Mouse (Mus musculus): Measurements from ENCODE around the gene Cd9.

The Cd9 gene

DNA sequence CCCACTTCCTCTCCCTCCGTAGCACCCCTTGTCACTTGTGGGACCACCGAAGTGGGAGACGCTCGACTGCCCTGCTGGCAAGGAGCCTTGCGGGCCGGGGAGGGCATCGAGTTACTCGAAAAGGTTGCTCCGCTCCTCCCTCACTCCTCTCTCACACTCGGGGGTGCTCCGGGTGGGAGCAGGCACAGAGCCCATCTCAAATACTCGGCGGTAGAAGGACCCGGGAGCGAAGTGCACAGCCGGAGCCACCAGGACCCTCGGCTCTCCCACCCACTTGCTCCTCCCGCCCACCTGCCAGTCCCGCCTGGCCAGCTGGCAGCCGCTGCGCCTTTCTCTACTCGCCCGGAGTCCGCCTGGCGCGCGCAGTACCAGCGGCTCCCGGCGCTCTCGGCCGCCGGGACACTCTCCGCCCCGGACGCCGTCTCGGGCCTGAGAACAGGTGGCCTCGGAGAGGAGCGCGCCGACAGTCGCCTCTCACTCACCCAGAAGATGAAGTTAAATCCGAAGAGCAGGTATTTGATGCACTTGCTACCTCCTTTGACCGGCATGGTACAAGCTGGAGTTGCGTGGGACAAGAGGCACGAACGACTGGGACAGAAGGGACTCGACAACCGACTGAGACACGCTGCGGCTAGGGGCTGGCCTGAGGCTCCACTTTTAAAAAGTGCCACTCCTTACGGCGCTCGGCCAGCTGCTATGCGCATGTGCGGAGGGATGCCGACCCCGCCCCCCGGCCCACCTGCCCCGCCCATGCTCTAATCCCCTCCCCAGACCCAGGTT is at the start of gene Cd9:
Gene Cd9 (minus strand): TSS at position 700 of the 780 bp plus-strand sequence.
- DNase-seq = peak; percentile 67

DNA sequence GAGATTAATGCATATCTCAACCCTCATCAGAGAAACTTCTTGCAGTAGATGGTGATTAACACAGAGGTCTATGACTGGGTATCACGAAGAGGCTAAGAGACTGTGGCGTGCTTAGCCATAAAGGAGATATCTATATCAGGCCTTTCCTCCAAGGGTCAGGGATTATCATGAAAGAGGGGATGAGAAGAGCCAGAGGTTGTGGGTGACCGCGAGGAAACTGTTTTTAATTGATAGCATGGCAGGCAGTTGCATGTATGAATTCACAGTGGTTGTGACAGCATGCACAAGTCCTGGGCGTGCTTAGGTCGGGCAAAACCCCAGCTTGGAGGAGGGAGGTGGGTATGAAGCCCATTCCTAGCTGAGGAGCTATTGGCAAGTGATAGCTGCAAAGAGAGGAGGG is 46.7 kb upstream of the Cd9 start:
- no peak for DNase-seq

DNA sequence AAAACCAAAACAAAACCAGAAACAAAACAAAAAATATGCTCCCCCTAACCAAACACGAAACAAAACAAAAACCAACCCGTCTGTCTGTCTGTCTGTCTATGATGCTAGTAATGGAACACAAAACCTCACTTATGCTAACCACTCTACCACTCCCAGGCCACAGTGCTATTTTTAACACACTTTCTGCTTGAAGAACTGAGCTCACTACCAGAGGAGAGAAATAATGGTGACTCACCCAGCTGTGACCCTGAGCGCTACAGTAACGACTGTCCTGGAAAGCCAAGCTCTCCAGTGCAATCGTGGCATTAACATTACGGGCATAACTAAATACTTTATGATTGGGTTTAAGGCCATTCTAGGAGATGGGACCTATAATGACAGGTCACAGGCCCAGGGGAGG is 46.2 kb upstream of the Cd9 start:
- no peak for DNase-seq

DNA sequence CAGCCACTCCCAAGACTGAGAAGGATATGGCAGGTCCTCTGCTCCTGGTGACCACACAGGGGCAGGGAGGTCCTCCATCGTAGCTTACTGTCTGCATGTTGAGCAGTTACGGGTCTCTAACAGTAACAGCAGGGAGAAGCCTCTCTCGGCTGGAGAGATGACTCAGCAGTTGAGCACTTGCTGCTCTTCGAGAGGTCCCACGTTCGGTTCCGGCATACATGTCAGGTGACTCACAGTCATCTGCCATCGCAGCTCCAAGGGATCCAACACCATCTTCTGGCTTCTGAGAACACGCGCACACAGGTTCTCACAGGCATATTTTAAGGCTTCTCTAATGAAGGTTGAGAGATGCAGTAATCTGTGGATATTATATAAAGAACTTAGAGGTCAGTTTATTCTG is 45.6 kb upstream of the Cd9 start:
- DNase-seq = no peak

DNA sequence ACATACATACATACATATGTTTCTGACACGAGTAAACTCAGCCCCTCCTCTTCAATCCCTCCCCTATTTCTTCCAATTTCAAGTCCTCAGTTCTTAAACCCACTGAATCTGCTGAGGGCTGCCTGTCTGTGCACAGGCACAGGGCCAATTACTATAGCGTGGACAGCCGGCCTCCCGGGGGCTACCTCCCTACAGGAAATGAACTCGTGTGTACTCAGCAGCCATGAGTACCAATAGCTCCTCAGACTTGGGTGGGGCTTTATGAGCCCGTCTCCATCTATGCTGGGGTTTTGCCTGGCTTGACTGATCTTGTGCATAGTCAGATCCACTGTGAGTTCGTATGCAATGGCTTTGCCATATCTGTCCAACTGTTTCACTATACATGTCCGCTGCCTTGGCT is 44.8 kb upstream of the Cd9 start:
- no peak for DNase-seq

DNA sequence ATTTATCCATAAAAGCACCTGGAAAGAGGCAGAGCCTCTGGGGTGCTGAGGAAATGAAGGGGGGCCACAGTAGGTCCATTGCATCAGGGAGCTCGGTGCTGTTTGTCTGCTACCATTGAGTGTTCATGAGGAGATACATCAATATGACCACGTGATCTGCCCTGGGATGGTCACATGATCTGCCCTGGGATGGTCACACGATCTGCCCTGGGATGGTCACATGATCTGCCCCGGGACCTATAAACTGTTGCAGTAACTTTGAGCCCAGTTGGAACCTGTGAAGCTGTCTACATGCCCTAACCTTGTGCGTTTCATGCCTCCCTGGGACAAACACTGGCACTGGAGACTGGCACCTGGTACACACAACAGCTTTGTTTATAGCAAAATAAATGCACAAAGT is 43.9 kb upstream of the Cd9 start:
- DNase-seq = no peak

DNA sequence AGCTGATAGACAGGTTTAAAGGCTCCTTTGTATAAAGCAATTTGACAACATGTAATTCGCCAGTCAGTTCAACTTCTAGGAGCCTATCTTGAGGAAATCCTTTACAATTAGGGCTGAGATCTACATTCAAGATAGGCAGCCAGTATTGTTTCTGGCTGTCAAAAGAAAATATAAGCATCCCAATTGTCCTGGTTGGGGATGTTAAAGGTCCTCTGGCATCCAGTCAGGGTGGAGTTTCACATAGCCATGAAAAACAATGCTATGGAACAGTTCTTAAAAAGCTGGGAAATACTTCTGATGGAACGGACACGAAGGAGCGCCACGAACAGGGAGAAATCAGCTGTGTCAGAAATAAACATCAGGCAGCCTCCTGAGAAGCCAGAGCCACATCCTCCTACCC is 40.4 kb upstream of the Cd9 start:
- DNase-seq = no peak

DNA sequence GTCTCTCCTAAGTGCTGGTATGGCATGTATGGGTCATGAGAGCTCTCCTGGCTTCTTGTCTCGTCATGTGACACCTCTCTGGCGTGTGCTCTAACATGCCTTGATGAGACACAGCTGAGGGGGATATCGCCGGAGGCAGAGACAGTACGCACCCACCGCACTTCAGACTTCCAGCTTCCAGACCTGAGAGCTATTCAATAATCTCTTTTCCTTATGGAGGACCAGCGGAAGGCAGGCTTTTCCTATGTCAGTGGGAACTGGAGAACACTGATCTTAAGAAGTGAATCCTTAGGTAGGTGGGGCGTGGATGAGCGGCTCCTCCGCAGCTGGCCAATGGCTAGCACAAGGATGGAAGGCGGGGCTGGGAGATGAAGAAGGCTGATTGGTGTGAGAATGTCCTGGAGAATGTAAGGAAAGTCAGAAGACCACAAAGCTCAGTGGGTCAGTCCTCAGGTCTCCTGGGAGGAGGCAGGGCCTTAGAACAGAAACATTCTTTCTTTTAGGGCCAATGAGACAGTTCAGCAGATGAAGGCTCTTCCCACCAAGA is 38.6 kb upstream of the Cd9 start:
- DNase-seq = no peak

DNA sequence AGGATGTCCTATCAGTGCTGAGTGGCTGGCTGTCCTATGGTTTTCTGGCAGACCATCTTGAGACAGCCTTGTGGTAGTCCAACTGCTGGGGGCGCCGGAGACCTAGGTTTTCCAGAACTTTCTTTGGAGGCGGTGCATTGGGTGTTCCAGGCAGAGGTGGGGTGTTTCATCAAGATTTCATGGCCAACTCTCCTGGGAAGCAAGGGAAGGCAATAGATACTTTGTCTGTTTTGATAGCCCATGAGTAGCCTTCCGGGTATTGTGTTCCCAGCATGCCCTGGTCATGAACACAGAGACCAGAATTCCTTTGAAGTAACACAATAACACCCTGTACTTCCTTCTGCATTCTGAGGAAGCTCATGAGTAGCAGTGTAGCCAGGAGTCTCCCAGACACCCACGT is 34.9 kb upstream of the Cd9 start:
- peak; percentile 45 for DNase-seq

DNA sequence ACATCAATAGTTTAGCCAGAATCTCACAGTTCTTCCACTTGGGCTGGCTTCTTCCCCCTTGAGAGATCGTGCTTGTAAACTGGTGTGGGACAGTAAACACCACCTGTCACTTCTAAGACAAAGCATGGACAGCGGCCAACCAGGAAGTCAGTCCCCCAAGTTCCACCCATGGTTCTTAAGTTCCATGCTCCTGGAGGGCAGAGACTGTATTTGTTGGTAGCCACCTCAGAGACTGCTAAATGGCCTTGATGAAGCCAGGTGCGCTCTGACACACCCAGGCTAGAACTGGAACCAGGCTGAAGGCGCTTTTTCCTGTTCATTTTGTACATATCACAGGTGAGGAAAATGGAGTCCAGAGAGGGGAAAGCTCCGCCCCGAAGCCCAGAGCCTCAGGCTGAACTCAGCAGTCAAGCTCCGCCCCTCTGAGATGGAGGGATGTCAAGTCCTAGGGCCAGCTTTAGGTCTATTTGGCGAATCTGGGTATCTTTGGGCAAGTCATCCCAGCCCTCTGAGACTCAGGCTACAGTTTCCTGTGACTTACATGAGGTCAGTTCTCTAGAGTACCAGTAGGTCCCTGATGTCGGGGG is 34.1 kb upstream of the Cd9 start:
- no peak for DNase-seq

DNA sequence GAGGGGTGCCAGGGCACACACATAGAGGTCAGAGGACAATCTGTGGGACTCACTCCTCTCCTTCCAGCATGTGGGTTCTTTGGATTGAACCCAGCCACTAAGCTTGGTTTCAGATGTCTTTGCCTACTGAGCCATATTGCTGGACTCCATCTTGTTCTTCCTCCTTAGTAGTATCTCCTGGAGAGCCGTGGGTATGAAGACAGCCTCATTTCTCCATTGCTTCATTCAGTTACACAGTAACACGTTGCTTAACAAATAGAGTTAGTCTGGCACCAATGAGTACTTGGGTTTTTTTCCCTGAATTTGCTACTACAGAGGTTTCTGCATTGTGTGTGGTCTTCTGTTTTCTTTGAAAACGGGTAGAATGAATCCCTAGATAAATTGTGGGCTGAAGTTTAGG is 31.5 kb upstream of the Cd9 start:
- DNase-seq = no peak

DNA sequence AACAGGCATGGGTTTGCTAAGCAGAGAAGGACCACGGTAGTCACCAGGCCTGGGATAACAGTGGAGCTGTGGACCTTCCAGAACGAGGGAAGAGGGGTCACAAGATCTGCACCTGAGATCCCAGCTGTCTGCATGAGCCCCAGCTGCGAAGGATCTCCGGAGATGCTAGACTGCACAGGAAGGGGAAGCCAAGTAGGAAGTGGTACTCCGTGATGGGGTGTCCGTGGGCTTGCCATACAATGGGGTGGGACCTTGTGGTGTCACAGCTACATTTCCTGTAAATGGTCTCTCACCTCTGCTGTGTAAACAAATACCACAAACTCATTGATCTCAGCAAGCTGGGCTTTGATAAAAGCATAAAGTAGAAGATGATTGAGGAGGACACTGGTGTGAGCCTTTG is 29.4 kb upstream of the Cd9 start:
- DNase-seq = no peak

DNA sequence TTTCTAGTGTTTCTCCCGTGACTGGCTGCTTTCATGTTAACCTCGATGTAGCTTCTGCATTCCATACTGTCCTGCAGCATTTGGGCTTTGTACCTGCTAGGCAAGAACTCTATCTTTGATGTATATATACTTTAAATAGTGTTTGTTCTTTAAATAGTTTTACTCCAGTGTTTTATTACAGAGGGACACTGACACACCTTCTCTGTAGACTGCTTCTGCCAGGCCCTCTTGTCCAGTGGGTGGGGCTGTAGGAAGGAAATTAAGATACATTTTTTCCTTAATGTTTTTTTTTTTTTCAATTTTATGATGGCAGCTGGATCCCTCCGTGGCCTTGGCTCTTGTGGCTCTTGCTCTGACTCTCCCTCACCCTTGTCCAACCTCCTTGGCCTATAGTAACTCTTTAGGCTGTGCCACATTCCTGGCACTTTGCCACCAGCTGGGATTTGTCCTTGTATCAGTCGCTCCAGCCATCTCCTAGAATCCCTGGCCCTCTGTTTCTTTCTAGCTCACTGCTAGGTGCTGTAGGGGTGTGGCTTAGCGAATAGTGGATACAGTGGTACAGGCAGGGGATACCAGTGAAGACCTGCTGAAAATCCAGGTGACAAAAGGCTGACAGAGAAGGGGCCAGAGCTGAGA is 27.1 kb upstream of the Cd9 start:
- no peak for DNase-seq

DNA sequence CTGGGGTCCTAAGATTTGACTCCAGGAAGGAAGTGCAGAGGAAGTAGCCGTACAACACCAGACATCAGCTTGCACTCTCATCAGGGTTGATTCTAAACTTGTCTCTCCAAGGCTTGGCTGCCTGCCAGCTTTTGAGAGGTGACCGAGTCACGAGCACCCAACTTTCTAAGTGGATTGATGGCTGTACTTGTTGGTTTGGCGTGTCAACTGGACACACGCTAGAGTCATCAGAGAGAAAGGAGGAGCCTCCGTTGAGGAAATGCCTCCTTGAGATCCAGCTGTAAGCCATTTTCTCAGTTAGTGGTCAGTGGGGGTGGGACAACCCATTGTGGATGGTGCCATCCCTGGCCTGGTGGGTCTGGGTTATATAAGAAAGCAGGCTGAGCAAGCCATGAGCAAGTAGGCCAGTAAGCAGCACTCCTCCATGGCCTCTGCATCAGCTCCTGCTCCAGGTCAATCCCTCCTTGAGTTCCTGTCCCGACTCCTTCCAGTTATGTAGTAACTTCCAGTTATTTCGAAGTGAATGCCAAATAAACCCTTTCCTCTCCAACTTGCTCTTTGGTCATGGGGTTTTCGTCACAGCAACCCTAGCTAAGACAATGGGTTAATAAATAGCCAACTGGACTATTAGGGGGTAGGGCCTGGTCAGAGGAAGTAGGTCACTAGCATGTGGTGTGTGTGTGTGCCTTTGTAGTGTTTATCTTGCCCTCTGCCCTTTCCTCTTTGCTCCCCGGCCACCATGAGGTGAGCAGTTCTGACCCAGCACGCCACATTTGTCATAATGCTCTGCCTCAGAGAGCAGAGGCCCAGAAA is 21.1 kb upstream of the Cd9 start:
- DNase-seq = peak; percentile 90

DNA sequence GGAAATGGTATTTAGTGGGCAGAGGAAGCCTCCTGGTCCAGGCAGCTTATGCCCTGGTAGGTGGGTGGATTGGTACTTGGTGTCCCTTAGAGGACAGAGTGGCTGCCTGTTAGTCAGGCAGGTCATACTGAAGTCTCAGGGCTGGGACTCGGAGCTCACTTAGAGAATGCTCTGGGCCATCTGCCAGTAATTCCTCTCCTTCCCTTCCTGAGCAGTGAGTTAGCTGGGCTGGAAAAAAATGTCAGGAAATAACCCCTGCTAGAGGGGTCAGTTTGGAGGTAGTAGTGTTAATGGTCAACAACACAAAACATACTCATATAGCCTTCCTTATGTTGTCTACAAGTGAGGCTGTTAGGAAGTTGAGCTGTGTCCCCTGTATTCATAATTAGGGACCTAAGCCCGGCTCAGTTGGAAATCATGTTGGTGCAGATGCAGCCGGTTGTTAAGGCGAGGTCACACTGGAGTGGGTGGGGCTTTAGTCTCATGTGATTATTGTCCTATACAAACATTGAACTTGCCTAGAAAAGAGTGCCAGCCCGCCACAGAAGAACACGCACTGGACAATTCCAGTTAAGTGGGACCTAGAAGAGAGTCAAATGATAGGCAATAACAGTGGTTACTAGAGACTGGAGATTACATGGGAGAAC is 18.5 kb upstream of the Cd9 start:
- peak; percentile 74 for DNase-seq

DNA sequence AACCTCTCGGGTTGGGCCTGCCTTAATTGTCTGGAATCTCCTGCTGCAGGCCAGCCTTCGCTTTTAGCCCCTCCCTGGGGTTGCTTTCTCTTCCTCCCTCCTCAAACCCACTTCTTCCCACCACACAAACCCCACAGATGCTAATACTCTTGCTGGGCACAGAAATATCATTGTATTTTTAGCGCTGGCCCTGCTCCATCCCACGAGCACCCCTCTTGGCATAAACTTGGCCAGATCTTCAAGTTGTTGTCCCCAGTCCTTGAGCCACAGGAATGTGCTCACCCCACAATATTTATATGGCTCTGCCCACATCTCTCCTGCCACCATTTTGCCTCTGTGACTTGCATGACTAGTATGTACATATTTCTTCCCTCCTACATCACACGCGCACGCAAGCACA is 16.6 kb upstream of the Cd9 start:
- DNase-seq = no peak

DNA sequence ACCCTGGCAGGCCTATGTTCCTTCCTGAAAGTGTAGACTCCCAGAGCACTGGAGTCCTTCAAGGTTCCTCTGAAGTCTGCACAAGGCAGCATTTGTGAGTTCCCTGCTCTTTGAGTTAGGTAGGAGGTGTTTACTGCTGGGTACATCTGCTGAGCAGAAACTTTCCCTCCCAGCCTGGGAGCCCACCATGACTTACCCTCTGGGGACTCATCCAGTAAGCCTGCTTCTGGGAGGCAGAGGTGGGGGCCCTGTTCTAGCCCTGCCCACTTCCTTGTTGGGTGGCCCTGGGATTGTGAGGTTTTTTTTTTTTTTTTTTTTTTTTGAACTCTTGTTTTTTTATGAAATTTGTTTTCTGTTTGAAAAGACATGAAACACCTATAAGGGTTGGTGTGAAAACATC is 16.1 kb upstream of the Cd9 start:
- DNase-seq = no peak

DNA sequence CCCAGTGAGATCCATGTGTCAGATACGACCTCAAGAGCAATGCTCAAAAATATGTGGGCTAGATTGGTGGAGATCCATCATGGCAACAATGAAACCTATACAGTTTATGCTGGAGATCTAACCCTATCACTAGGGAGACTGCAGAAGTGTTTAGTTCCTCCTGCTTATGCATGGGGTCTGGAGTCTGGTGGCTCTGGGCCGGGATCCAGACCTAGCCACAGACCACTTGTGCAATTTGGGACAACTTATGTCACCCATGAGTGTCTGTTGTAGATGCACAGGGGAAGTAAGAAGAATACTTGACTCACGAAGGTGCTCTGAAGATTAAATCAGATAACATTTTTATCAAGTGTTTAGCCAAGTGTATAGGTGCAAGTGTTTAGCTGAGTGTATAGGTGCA is 15.2 kb upstream of the Cd9 start:
- no peak for DNase-seq

DNA sequence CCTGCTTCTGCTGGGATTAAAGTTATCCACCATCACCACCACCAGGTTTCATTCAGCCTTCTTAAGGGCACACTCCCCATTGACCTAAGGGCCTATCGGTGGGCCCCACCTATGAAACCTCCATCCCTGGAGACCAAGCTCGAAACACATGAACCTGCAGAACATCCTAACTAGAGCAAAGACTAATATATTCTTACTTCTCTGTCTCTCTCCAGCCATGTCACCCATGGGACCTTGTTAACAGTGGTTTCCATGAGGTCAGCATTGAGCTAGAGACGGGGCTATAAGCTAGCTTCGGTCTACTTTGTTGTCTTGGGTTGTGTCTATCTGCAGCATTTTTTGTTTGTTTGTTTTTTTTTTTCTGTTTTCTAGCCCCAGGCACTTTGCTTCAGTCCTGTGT is 11.8 kb upstream of the Cd9 start:
- DNase-seq = no peak

DNA sequence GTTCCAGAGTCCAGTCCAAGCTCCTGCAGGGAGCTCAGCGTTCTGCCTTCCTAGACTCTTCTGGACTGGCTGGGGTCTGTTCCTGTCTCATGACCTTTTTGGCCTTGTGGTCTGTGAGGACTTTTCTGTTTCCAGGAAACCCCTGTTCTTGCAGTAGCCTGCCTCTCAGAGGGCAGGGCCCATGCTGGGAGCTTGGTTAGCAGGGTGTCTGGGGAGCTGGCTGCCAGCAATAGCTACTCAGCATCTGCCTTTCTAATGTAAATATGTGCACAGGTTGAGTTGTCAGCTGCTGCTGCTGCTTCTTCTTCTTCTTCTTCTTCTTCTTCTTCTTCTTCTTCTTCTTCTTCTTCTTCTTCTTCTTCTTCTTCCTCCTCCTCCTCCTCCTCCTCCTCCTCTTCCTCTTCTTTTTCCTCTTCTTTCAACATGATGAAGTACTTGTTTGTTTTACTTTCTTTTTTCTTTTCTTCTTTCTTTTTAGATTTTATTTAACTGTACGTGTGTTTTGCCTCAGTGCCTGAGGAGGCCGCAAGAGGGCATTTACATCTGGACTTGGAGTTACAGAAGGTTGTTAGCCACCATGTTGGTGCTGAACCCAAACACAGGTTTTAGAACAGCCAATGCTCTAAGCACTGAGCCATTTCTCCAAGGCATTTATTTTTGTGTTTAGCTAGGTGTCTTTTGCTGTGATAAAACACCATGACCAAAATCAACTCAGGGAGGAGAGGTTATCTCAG is 10.2 kb upstream of the Cd9 start:
- no peak for DNase-seq

DNA sequence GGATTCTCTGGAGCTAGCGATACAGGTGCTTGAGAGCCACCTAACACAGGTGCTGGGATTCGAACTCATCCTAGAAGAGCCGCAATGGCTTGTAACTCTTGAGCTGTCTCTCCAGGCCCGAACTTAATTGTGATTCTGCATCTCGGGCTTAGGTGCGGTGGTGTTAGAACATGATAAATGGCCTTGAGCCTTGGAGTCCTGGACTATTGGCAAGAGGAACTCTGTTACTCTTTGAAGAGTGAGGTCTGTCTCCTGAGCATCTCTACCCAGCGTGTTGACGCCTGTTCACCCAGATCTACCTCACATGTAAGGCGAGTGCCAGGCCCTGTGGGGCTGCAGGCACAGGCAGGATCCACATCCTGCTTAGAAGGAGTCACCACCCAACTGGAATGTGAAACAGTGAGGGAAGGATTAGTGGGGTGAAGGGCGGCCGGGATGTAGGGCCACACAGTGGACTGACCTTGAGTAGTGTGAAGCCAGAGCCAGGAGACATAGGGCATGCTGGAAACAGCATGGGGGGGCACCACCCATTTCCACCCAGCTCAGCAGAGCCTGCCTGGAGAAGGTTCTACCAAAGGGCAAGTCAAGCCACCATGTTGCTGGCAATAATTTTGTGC is 8.7 kb upstream of the Cd9 start:
- no peak for DNase-seq

DNA sequence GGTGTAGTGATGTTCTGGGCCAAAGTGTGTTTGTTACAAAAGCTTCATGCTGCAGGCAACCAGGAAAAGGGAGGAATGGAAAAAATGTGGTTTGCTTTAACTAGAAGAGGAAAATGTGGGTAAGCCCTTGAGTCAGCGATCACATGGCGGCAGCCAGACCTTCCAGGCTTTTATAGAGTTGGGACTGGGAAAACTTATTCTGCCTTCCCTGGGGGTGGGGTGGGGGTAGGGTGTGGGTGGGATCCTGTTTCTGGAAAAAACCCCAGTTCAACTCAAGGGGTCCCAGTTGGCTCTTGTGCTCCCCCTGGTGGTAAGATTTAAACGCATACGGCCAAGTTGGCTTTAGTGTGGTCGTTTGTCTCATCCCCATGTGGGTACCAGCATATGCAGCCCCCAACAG is 3.5 kb upstream of the Cd9 start:
- no peak for DNase-seq

All from kidney, adult 9 months (tissue).